Mouse (Mus musculus): ENCODE results near the gene Olfr481.

The Olfr481 gene

DNA sequence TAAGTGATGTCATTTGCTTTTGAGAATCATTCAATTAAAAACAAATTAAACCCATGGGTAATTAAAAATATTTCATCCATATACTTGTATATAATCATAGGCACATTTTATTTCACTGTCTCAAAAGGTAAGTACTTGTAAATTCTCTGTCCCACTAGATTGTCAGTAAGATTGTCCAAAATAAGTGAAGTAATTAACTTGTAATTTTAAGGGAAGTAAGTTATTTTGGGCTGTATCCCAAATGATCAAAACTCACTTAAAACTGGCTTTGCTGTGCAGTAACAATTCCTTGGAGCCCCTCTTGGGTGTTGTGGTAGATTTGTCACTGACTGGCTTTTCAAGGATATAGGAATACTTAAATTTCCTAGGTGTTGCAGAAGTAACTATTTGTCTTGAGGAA is at the start of gene Olfr481:
Gene Olfr481, plus strand, starts transcription at position 301 of the 400 bp plus-strand sequence.
- no peak for DNase-seq

DNA sequence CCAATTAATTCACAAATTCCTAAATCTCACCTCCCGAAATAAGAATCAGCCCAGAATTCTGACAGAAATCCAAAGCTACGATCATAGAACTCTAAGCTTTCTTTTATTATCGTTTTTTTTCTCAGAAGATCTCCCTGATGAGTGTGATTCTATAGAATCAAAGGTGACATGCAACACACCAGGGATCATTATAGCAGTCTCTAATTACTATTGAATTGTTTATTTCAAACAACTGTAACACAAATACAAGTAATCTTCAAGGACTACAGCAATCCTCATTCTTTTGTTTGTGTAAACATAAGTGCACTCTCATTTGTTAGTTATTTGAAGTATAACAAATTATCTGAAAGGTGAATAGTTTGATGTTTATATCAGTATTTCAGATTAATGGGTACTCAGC is 45.8 kb upstream of the Olfr481 start, which contains the start of gene Olfr478:
Gene Olfr478, minus strand, starts transcription at position 101 of the 400 bp plus-strand sequence.
- no peak for DNase-seq

DNA sequence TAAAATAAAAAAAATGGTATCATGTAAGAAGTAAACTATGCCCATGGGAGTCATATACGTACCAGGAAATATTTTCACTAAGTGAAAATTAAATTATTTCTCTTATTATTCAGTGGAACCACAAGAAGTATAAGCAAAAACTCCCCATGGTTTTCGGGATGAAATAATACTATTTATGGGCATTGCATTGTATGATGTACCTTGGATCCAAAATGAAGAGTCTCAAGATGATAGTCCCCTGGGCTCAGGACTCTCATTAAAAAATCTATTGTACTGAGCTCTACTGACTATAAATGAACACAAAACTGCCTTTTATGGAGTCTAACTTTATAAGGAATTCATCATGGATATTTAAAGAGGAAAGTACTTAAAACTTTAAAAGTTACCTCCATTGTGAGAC is 29.3 kb upstream of the Olfr481 start, which contains the start of gene Olfr479:
Gene Olfr479, plus strand, starts transcription at position 301 of the 400 bp plus-strand sequence.
- no peak for DNase-seq

DNA sequence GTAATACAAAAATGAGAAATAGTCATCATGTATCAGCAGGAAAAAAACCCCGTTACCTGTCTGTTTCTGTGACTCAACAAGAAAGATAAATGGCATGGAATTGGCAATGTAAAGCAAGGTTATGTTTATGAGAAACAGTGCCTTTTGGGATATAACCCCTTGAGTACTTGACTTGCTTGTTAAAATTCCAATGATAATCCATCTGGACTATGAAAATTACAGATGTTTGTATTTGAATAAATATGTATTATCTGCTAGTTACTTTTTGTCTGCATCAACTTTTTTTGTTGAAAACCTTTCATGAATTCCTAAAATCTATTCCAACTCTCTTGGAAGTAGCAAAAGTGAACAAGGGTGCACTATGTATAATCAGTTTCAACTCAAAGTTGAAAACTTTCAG is 12.4 kb upstream of the Olfr481 start, which contains the start of gene Olfr480:
Gene Olfr480, minus strand, starts transcription at position 101 of the 400 bp plus-strand sequence.
- no peak for DNase-seq

DNA sequence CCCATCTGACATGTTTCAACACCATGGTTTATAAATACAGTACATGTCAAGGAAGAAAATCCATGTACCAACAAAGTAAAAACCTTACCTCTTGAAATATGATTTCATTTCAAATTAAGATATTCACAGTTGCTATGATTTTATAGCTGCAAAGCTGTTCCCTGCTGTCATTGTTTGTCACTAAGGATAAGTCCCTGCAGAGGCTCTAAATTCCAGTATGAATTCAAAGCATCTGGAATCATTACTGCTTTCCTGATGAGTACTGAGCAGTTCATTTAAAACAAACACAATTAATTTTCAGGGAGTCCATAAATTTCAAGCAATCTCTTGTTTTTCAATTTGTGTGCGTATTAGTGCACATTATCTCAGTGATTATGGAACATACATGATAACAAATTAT is 17.8 kb downstream of the Olfr481 start, which contains the start of gene Olfr482:
Gene Olfr482, minus strand, starts transcription at position 101 of the 400 bp plus-strand sequence.
- no peak for DNase-seq

DNA sequence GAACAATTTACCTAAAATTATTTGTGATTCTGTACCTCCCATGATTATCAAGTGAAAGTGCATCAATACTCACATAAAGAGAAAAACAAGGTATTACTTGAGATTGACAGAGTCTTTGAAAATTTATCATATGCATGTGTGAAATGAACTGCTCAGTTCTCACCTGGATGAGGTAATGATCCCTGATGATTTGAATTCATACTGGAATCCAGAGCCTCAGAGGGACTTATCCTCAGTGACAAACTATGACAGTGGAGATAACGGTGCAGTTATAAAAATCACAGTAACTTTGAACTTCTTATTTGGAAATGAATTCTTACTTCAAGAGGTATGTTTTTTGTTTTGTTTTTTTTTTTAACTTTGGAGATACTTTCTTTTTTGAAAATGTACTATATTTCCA is 20.9 kb downstream of the Olfr481 start, which contains the start of gene Olfr483:
Gene Olfr483, plus strand, starts transcription at position 301 of the 400 bp plus-strand sequence.
- DNase-seq: no peak

DNA sequence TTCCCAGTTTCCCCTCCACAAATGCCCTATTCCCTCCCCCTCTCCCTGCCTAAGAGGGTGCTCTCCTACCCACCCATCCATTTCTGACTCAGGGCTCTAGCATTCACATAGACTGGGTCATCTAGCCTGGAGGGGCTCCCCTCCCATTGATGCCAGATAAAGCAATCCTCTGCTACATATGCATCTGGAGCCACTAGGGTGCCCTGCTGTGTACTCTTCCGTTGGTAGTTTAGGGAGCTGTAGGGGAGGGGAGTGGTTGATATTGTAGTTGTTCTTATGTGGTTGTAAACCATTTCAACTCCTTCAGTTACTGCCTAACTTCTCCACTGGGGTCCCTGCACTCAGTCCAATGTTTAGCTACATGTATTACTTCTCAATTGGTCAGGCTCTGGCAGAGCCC is 41.0 kb downstream of the Olfr481 start:
- no peak for DNase-seq

DNA sequence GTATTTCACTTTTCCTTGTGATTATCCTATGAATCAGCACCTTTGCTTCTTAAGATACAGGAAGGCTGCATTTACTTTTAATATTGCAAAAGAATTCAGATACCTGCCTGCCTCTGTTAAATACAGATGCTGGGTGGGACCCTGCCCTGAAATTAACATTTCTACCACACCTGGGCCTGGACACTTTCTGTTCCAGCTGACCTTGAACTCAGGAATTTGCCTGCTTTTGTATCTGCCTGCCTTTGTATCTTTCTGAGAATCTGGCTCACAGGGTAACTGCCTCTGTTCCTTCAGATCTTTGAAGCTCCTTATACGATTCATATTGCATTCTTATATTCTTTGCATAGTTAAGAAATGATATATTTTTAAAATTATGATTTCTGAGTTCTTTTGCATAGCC is 41.8 kb downstream of the Olfr481 start:
- DNase-seq: no peak

DNA sequence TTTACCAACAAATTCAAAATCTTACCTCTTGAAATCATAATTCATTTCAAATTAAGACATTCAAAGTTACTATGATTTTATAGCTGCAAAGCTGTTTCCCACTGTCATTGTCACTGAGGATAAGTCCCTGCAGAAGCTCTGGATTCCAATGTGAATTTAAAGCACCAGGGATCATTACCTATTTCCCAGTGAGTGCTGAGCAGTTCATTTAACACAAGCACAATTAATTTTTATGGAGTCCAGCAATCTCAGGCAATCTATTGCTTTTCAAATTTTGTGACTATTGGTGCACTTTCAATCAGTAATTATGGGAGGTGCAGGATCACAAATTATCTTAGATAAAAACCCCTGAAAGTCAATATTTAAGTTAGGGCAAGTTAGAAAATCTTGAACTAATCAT is 47.7 kb downstream of the Olfr481 start, which contains the start of gene Olfr484:
Gene Olfr484, minus strand, starts transcription at position 101 of the 400 bp plus-strand sequence.
- DNase-seq: no peak

Data from kidney, adult 8-10 months (tissue).